ENCODE assay signal across 25 mouse cellular contexts in genomic region chr7:144867161-144867560, GRCm38 (mm10). TPM values are rescaled to one million over a fixed set of nuclear protein-coding genes. Genes with fewer than 3 reads are reported as not detected.
DNase-seq lines count a peak whose midpoint lies in the region; ATAC-seq and TF ChIP-seq lines count a peak whose summit lies in the region.
"Had no signal": no experiment of that assay in that cellular context is flagged by ENCODE, and none has a peak within 500 bp of the region (broad histone marks: within the 10 kb centered on the region; RNA-seq: fewer than 3 reads in every experiment).

No protein-coding gene starts in this region.

- 72% methylated on average over 4 of the region's 4 CpGs for whole genome bisulfite sequencing in forebrain, embryonic 11.5 days
- 76% methylated on average over 4 of the region's 4 CpGs for WGBS in midbrain, embryonic 13.5 days

- H3K4me1 ChIP-seq in E14TG2a.4 (replicated peaks; ENCODE audit: low read depth, low read length): peaks cover 77% of the 10 kb centered on the region
- H3K4me1 ChIP-seq in forebrain, embryonic 11.5 days (replicated peaks; ENCODE audit: control insufficient read depth, insufficient read depth, low read length): no peaks in the 10 kb centered on the region; the same call in 1 of the 2 replicates
- H3K4me1 ChIP-seq in midbrain, embryonic 13.5 days (replicated peaks): peaks cover under 1% of the 10 kb centered on the region
- H3K4me1 ChIP-seq: embryonic facial prominence, embryonic 12.5 days had no signal

- DNase-seq in ES-CJ7 (ENCODE audit: low read depth, low spot score) (peak; percentile 89), ZHBTc4 (ENCODE audit: low read depth, low spot score) (peak; percentile 74)
- no peak for DNase-seq in forebrain, embryonic 11.5 days (ENCODE audit: low spot score)
- DNase-seq: adrenal gland, adult 2 months; adrenal gland, postnatal 10 days; adrenal gland, postnatal 25 days; B cell, adult 2 months; cerebellum, adult 11 months; cerebellum, adult 18-20 months; cerebellum, adult 8-10 months; cerebellum, adult 9-11 months; cerebellum, postnatal 14 days; cerebellum, postnatal 36 days; embryo, embryonic 11 days had no signal

- peaks cover 56% of the 10 kb centered on the region for H3K36me3 ChIP-seq in E14TG2a.4 (ENCODE audit: insufficient read depth, low read length)
- H3K36me3 ChIP-seq in forebrain, embryonic 11.5 days (ENCODE audit: control insufficient read depth, insufficient read depth, low read length): no peaks in the 10 kb centered on the region
- no peaks in the 10 kb centered on the region for H3K36me3 ChIP-seq in midbrain, embryonic 13.5 days
- H3K36me3 ChIP-seq: embryonic facial prominence, embryonic 10.5 days; embryonic facial prominence, embryonic 12.5 days; forebrain, embryonic 12.5 days; G1E had no signal

- no peaks in the 10 kb centered on the region for H3K9me3 ChIP-seq in E14TG2a.4 (ENCODE audit: low read length)
- no peaks in the 10 kb centered on the region for H3K9me3 ChIP-seq in forebrain, embryonic 11.5 days (ENCODE audit: control insufficient read depth, low read length)
- H3K9me3 ChIP-seq in midbrain, embryonic 13.5 days: no peaks in the 10 kb centered on the region
- H3K9me3 ChIP-seq: embryonic facial prominence, embryonic 10.5 days; embryonic facial prominence, embryonic 12.5 days; forebrain, embryonic 12.5 days had no signal

- H3K4me2 ChIP-seq in forebrain, embryonic 11.5 days (ENCODE audit: low read depth, low read length, severe bottlenecking): no peak overlapping the region
- no peak overlapping the region for H3K4me2 ChIP-seq in midbrain, embryonic 13.5 days (replicated peaks)
- H3K4me2 ChIP-seq: embryonic facial prominence, embryonic 12.5 days; forebrain, embryonic 12.5 days had no signal

- H3K4me3 ChIP-seq in E14TG2a.4 (replicated peaks; ENCODE audit: low read length): peak overlapping the region; percentile 49
- H3K4me3 ChIP-seq in forebrain, embryonic 11.5 days (ENCODE audit: low read depth, low read length): no peak overlapping the region
- H3K4me3 ChIP-seq in midbrain, embryonic 13.5 days (replicated peaks): no peak overlapping the region
- H3K4me3 ChIP-seq: embryonic facial prominence, embryonic 10.5 days; embryonic facial prominence, embryonic 12.5 days; forebrain, embryonic 12.5 days had no signal

- no peak overlapping the region for H3K27ac ChIP-seq in forebrain, embryonic 11.5 days (ENCODE audit: low read depth, low read length)
- no peak overlapping the region for H3K27ac ChIP-seq in midbrain, embryonic 13.5 days
- H3K27ac ChIP-seq: embryonic facial prominence, embryonic 10.5 days; embryonic facial prominence, embryonic 12.5 days; forebrain, embryonic 12.5 days had no signal

- no peak overlapping the region for H3K9ac ChIP-seq in forebrain, embryonic 11.5 days (ENCODE audit: low read length)
- no peak overlapping the region for H3K9ac ChIP-seq in midbrain, embryonic 13.5 days (replicated peaks)
- H3K9ac ChIP-seq: embryonic facial prominence, embryonic 12.5 days; forebrain, embryonic 12.5 days had no signal

- no peaks in the 10 kb centered on the region for H3K27me3 ChIP-seq in E14TG2a.4 (ENCODE audit: insufficient read depth, low read length)
- peaks cover 34% of the 10 kb centered on the region for H3K27me3 ChIP-seq in forebrain, embryonic 11.5 days (ENCODE audit: control insufficient read depth, insufficient read depth, low read length)
- H3K27me3 ChIP-seq in midbrain, embryonic 13.5 days: peaks cover 51% of the 10 kb centered on the region

- ATAC-seq in forebrain, embryonic 11.5 days (replicated peaks; ENCODE audit: low FRiP score): no peak
- no peak for ATAC-seq in midbrain, embryonic 13.5 days
- ATAC-seq: CD4-positive, CD25-positive, alpha-beta regulatory T cell, adult 4 months; forebrain, embryonic 14.5 days; forebrain, embryonic 16.5 days; Patski had no signal

- TF ChIP-seq CTCF in E14TG2a.4 (conservative IDR thresholded peaks at IDR 0.05; ENCODE audit: low read length): no peak

RNA-seq across cellular contexts. Expression of gene Fgf4, which starts 20.0 kb away (rescaled TPM):
- not detected in 2 replicates for polyA plus RNA-seq in forebrain, embryonic 11.5 days (2014; fragmentation: Nextera tagmentation; extraction: Ambion mirVana)
- not detected in 2 replicates for polyA plus RNA-seq in midbrain, embryonic 13.5 days (2015; fragmentation: Nextera tagmentation; extraction: Ambion mirVana)
- polyA plus RNA-seq: adrenal gland, adult 2 months; brain, embryonic 14.5 days; forebrain, embryonic 12.5 days; forebrain, embryonic 14.5 days; forebrain, embryonic 16.5 days; G1E; Patski had no signal

RNA-seq across cellular contexts. Expression of gene Fgf15, which starts 29.2 kb away (rescaled TPM):
- polyA plus RNA-seq in forebrain, embryonic 11.5 days (2014; fragmentation: Nextera tagmentation; extraction: Ambion mirVana): 92.1 and 92.3 TPM in 2 replicates
- polyA plus RNA-seq in midbrain, embryonic 13.5 days (2015; fragmentation: Nextera tagmentation; extraction: Ambion mirVana): 61.2 and 66.9 TPM in 2 replicates
- polyA plus RNA-seq: CD4-positive, CD25-positive, alpha-beta regulatory T cell, adult 4 months had no signal

RNA-seq across cellular contexts. Expression of gene Fgf3, which starts 29.3 kb away (rescaled TPM):
- polyA plus RNA-seq in forebrain, embryonic 11.5 days (2014; fragmentation: Nextera tagmentation; extraction: Ambion mirVana): 1.9 and 2.8 TPM in 2 replicates
- 5.9 and 7.6 TPM in 2 replicates for polyA plus RNA-seq in midbrain, embryonic 13.5 days (2015; fragmentation: Nextera tagmentation; extraction: Ambion mirVana)
- polyA plus RNA-seq: CD4-positive, CD25-positive, alpha-beta regulatory T cell, adult 4 months; Patski had no signal

RNA-seq across cellular contexts. Expression of gene LTO1, which starts 47.7 kb away (rescaled TPM):
- polyA plus RNA-seq in forebrain, embryonic 11.5 days (2014; fragmentation: Nextera tagmentation; extraction: Ambion mirVana): 29.2 and 31.1 TPM in 2 replicates
- polyA plus RNA-seq in midbrain, embryonic 13.5 days (2015; fragmentation: Nextera tagmentation; extraction: Ambion mirVana): 36.4 and 37.8 TPM in 2 replicates
